Mouse (Mus musculus): Measurements from ENCODE around the gene Mgat4a. TPM values are rescaled to one million over a fixed set of nuclear protein-coding genes. Genes with fewer than 3 reads are reported as not detected.

The Mgat4a gene
- polyA plus RNA-seq, 1 experiment from 2014 or later, result 5.0 TPM

DNA sequence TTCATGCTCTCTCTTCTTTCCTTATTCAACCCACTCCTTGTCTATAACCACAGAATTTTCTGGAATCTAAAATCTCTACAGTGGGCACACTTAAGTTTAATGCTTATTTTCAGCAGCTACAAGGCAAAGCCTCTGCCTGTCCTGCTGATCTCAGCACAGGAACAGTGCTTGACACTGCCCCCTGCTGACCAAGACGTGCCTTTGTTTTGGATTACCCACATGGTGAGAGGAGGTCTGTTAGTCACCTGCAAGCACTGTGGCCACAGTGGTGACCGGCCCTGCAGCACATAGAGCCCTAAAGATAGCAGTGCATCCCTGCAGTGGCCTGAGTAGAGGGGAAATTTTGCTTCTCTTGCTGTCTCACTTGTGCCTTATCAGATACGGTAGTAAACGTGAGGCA lies 139.1 kb downstream of the Mgat4a start:
- Histone ChIP-seq H3K9me3 (replicated peaks) (no peaks in the 10 kb centered on the region), H3K36me3 (ENCODE audit: poor library complexity, severe bottlenecking) (peaks cover 20% of the 10 kb centered on the region), H3K4me3 (no peak overlapping the region), H3K4me1 (no peaks in the 10 kb centered on the region), H3K9ac (no peak overlapping the region), H3K27me3 (no peaks in the 10 kb centered on the region), H3K27ac (no peak overlapping the region), H3K4me2 (no peak overlapping the region)
- no peak for ATAC-seq
- 57% methylated on average over 4 of the region's 4 CpGs for WGBS

DNA sequence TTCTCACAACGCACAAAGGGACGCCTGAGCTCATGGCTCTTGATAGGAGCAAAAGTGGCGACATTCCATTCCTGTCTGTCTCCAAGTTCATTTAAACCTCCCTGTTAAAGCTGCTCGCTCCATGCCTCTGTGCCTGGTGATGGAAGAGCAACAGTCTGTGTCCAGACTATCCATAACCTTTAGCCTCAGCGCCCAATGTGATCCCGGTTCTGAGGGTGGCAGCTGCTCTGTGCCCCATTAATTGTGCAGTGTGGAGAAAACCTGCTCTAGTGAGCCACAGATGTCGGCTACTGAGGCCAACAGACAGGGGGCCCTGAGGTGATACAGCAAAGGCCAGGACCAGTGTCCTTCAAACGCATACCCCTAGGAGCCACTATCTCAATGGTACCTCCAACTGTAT lies 141.1 kb downstream of the Mgat4a start:
- 76% methylated on average over 8 of the region's 8 CpGs for WGBS
- no peaks in the 10 kb centered on the region for H3K9me3 ChIP-seq (replicated peaks)
- H3K27ac ChIP-seq, result no peak overlapping the region
- peaks cover 35% of the 10 kb centered on the region for H3K36me3 ChIP-seq (ENCODE audit: poor library complexity, severe bottlenecking)
- no peak overlapping the region for H3K4me2 ChIP-seq
- H3K27me3 ChIP-seq, result no peaks in the 10 kb centered on the region
- H3K4me1 ChIP-seq, result no peaks in the 10 kb centered on the region
- H3K4me3 ChIP-seq, result no peak overlapping the region
- no peak for ATAC-seq
- H3K9ac ChIP-seq, result no peak overlapping the region

DNA sequence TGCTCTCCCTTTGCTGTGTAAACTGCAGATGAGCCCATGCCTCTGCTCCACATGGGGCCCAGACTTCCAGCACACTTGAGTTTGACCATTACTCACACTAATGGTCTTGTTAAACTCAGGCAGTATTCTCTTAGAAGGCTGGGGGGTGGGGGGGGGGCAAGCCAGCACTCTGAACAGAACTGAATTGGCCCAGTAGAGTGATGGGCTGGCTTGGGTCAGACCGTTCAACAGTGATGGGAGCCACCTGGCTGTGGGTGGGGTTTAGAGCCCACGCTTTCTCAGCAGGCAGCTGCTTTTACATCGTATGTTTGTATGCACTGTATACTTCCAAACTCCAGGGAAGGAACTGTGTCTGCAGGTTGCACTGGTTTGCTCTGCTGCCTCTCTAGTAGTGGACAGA lies 141.9 kb downstream of the Mgat4a start:
- H3K4me1 ChIP-seq, result no peaks in the 10 kb centered on the region
- no peak for ATAC-seq
- no peak overlapping the region for H3K4me3 ChIP-seq
- WGBS, result 71% methylated on average over 3 of the region's 3 CpGs
- no peak overlapping the region for H3K4me2 ChIP-seq
- H3K9ac ChIP-seq, result no peak overlapping the region
- H3K9me3 ChIP-seq (replicated peaks), result no peaks in the 10 kb centered on the region
- H3K27me3 ChIP-seq, result no peaks in the 10 kb centered on the region
- no peak overlapping the region for H3K27ac ChIP-seq
- H3K36me3 ChIP-seq (ENCODE audit: poor library complexity, severe bottlenecking), result peaks cover 41% of the 10 kb centered on the region

DNA sequence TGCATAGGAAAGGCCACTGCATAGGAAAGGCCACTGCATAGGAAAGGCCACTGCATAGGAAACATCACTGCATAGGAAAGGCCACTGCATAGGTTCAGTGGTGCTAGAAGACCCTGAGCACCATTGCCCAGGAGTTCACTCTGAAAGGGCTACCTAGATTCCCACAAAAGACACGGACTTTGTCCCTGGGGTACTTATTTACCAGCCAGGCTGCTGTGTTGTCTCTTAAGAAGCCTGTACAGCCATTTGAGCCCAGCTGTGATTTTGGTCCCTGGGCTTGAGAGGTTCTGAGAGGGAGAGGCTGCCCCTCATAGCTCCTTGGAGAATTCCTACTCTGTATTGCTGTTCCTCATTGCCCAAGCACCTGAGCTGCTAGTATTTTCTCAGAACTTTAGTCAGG lies 144.3 kb downstream of the Mgat4a start:
- H3K27ac ChIP-seq, result no peak overlapping the region
- H3K4me1 ChIP-seq, result no peaks in the 10 kb centered on the region
- no peak for ATAC-seq
- H3K4me3 ChIP-seq, result no peak overlapping the region
- H3K27me3 ChIP-seq, result no peaks in the 10 kb centered on the region
- no peak overlapping the region for H3K4me2 ChIP-seq
- no peaks in the 10 kb centered on the region for H3K9me3 ChIP-seq (replicated peaks)
- H3K36me3 ChIP-seq (ENCODE audit: poor library complexity, severe bottlenecking), result peaks cover 53% of the 10 kb centered on the region
- no peak overlapping the region for H3K9ac ChIP-seq
- WGBS, result 83% methylated on average over 1 of the region's 1 CpGs

DNA sequence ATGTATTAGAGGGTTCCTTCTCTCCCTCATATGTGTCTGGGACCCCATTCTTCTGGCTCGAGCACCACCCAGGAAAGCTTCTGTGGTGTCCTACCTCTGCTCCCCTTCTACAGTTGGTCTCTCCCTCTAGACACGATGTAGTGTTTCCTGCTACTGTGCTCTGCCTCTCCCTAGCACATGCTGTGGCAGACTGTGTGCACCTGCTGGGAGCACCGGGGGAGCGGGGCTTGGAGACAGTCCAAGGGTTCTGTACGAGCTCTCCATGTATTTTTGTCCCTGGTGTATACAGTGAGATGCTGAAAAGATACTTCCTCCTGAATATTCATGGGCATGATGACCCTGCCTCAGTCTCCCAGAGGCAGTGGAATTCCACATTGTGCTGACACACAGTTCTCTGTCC lies 147.6 kb downstream of the Mgat4a start:
- Histone ChIP-seq H3K27ac (no peak overlapping the region), H3K36me3 (ENCODE audit: poor library complexity, severe bottlenecking) (peaks cover 67% of the 10 kb centered on the region), H3K27me3 (no peaks in the 10 kb centered on the region), H3K4me2 (no peak overlapping the region), H3K4me1 (no peaks in the 10 kb centered on the region), H3K9me3 (replicated peaks) (no peaks in the 10 kb centered on the region), H3K4me3 (no peak overlapping the region), H3K9ac (no peak overlapping the region)
- no peak for ATAC-seq
- WGBS, result 75% methylated on average over 5 of the region's 5 CpGs

Other genes starting within 250 kb of the Mgat4a start
- 35.1 and 40.2 TPM in 2 replicates for gene Inpp4a, start 241.2 kb downstream of the Mgat4a start, polyA plus RNA-seq (2015; fragmentation: Nextera tagmentation; extraction: Ambion mirVana)
- gene Coa5, start 110.9 kb downstream of the Mgat4a start, polyA plus RNA-seq (2015; fragmentation: Nextera tagmentation; extraction: Ambion mirVana), result 44.2 and 50.4 TPM in 2 replicates
- 120 and 131 TPM in 2 replicates for gene Unc50, start 110.9 kb downstream of the Mgat4a start, polyA plus RNA-seq (2015; fragmentation: Nextera tagmentation; extraction: Ambion mirVana)
- gene 2010300C02Rik, start 179.1 kb upstream of the Mgat4a start, polyA plus RNA-seq (2015; fragmentation: Nextera tagmentation; extraction: Ambion mirVana), result 0.62 and 1.4 TPM in 2 replicates